Mouse (Mus musculus) erythroblast, embryonic 14.5 days (primary cell): ENCODE measurements around the gene Nek6. TPM values are rescaled to one million over a fixed set of nuclear protein-coding genes. Genes with fewer than 3 reads are reported as not detected.

ENCODE experiments used
- H3K27me3 ChIP-seq: 2 replicates; pipeline ENCODE4 v1.6.1; 2012; ENCODE audit warnings: inconsistent platforms; ENCODE audit not compliant: control insufficient read depth
- H3K36me3 ChIP-seq: 2 replicates; pipeline ENCODE4 v1.6.1; 2012; ENCODE audit warnings: mild to moderate bottlenecking, inconsistent platforms; ENCODE audit not compliant: control insufficient read depth
- H3K4me1 ChIP-seq: 2 replicates; pipeline ENCODE4 v1.6.1; 2012; ENCODE audit warnings: inconsistent platforms; ENCODE audit not compliant: control insufficient read depth
- H3K4me3 ChIP-seq: replicated peaks from 2 replicates; pipeline ENCODE3; 2012; ENCODE audit warnings: moderate library complexity, mild to moderate bottlenecking, inconsistent platforms
- H3K9me3 ChIP-seq: 2 replicates; pipeline ENCODE4 v1.6.1; 2012; ENCODE audit warnings: low read length, inconsistent platforms, mixed read lengths; ENCODE audit not compliant: control insufficient read depth
- GATA1 ChIP-seq: IDR thresholded peaks from 2 replicates; pipeline ENCODE4 v1.6.1; 2012; ENCODE audit warnings: low read length, inconsistent platforms, mixed read lengths
- TAL1 ChIP-seq: IDR thresholded peaks from 3 replicates; pipeline ENCODE4 v1.6.1; 2012; ENCODE audit warnings: low read length, inconsistent platforms, mixed read lengths
- polyA plus RNA-seq: library from polyadenylated mRNA; stranded (reverse); fragments of >175 nt; gene quantifications from 2 replicates; pipeline ENCODE4 v1.2.3, GENCODE M21; 2012

The Nek6 gene
- polyA plus RNA-seq, 1 experiment, result 0.21 TPM

DNA sequence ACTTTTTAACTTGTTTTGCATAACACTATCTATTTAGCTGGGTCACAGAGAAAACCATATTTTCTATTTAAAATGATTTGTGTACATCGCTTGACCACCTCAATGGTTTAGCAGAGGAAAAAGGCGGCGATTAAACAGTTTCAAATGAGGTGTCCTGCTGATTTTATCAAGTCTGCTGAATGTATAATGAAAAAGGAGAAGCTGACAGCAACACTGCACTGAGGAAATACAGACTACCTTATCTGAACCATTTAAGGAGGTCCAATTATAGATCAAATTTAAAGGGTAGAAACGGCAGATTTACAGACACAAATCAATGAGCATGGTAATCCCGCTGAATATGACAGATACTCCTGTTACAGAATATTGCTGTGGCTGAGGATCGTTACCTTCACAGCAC, 103.0 kb downstream of the Nek6 start:
- Histone ChIP-seq H3K4me1 (peaks cover 2% of the 10 kb centered on the region; the same call in 1 of the 2 replicates), H3K9me3 (no peaks in the 10 kb centered on the region), H3K27me3 (no peaks in the 10 kb centered on the region), H3K36me3 (peaks cover 59% of the 10 kb centered on the region), H3K4me3 (no peak overlapping the region)
- TF ChIP-seq GATA1 (no peak), TAL1 (no peak)

DNA sequence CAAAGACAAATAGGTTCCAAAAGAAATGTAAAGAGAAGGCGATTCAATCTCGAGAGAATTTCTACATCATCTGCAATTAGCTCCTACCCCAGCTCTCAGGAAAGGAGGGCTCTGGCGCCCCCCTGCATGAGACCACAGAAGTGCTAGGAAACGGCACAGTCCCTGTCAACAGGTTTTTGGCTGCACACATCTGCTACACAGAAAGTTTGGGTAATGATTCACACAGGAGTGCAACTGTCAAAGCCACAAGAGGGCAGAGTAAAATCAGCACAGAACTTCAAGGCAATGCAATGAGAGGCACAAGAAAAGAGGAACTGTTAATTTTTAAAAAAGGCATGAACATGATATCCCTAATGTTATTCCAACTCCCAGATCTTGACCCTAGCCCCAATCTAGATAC, 104.6 kb downstream of the Nek6 start:
- H3K36me3 ChIP-seq, result peaks cover 58% of the 10 kb centered on the region

DNA sequence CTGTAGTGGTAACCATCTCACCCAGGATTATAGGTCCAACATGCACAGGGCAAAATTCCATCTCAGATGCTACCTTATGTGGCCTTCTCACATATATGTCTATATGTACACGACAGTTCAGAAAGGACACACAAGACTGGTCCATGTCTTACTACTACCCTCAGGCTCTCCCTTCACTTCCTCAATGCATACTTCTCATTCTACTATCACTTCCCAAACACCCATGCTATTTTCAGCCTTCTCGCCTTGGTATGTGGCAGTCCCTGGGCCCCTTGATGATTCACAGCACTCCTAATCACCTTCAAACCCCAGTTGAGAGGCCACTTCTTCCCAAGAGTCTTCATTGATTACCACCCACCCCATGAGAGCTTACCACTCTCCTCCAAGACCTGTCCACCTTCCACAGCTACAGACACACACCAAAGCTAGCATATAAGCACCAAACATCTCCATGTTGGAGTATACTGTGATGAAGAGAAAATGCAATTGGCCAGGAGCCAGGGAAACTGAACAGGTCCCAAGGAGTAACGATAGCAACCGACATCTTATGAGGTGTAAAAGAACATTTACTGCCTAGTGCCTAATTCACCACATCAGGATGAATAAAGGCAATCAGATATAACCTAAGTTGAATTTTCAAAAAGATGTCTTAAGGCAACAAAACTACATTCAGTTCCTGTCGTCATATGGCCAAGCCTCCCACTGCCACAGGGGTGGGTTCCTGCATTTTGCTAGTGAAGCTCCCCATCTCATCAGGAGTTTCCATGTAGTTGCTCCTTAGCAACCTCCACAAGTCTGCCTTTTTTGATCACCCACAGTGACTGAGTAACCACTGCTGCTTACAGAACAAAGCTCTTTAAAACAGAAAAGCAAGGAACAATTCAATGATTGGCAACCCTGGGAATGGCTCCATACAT, 105.8 kb downstream of the Nek6 start:
- no peaks in the 10 kb centered on the region for H3K9me3 ChIP-seq
- no peak for TF ChIP-seq TAL1
- H3K36me3 ChIP-seq, result peaks cover 63% of the 10 kb centered on the region
- H3K27me3 ChIP-seq, result no peaks in the 10 kb centered on the region
- peaks cover 2% of the 10 kb centered on the region; the same call in 1 of the 2 replicates for H3K4me1 ChIP-seq
- no peak overlapping the region for H3K4me3 ChIP-seq

More for the DNA sequence above, 104.6 kb downstream of the Nek6 start:
- Histone ChIP-seq H3K9me3 (no peaks in the 10 kb centered on the region), H3K4me3 (no peak overlapping the region), H3K27me3 (no peaks in the 10 kb centered on the region), H3K4me1 (peaks cover 2% of the 10 kb centered on the region; the same call in 1 of the 2 replicates)
- TF ChIP-seq TAL1 (no peak), GATA1 (no peak)

DNA sequence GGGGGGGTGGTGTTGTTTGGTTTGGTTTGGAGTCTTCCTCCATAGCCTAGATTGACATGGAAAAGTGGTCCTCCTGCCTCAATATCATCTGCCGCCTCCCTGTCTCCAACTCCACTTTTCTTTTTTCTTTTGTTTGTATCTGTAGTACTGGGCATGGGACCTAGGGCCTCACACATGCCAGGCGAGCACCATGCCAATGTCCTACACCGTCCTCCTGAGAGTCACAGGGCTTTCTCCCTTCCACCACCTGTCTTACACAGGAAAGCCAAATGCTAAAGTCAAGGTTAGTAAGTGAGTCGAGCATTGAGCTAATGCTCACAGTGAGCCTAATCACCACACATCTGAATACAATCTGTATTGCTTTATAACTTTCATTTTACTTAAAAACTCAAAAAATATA, 108.3 kb downstream of the Nek6 start:
- Histone ChIP-seq H3K27me3 (no peaks in the 10 kb centered on the region), H3K4me1 (peaks cover 5% of the 10 kb centered on the region), H3K36me3 (peaks cover 57% of the 10 kb centered on the region), H3K9me3 (no peaks in the 10 kb centered on the region), H3K4me3 (no peak overlapping the region)
- TF ChIP-seq GATA1 (no peak), TAL1 (no peak)

DNA sequence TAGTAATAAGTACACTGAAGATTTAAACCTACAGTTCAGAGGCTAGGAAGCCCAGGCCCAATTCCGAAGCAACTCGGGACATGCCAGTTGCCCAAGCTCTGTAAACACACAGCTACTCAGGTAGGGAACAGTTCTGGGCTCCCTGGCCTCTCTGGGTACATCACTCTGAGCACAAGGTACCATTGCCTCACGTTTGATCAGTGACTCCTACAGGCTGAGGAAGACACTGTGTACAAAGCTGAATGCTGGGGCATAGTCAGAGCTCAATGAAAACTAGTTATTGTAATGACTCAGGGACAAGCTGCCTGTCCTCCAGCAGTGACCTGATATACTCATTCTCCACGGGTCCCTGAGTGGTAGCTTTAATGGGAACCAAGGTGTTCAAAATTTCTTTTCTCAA, 109.6 kb downstream of the Nek6 start:
- Histone ChIP-seq H3K9me3 (no peaks in the 10 kb centered on the region), H3K4me1 (peaks cover 5% of the 10 kb centered on the region), H3K4me3 (no peak overlapping the region), H3K27me3 (no peaks in the 10 kb centered on the region), H3K36me3 (peaks cover 70% of the 10 kb centered on the region)
- TF ChIP-seq GATA1 (no peak), TAL1 (no peak)

DNA sequence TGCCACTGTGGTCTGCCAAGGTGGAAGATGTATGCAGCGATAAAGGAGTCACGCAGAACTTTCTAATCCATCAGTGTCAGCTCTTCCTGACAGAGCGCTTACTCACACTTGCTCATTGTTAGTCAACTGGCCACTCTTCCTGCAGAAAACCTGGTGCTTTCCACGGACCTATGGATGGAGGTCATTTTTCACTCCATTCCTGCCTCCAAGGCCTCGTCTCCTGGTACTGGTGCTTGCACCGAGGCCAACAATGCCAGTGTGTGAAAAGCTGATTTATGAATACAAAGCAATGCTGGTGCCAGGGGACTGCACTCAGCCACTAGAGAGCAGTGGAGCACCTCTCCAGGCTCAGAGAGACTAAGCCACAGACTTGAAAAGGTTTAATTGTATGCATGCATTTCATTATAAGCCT, 110.2 kb downstream of the Nek6 start:
- Histone ChIP-seq H3K9me3 (no peaks in the 10 kb centered on the region), H3K36me3 (peaks cover 74% of the 10 kb centered on the region), H3K27me3 (no peaks in the 10 kb centered on the region), H3K4me1 (peaks cover 4% of the 10 kb centered on the region), H3K4me3 (no peak overlapping the region)
- TF ChIP-seq GATA1 (no peak), TAL1 (no peak)

DNA sequence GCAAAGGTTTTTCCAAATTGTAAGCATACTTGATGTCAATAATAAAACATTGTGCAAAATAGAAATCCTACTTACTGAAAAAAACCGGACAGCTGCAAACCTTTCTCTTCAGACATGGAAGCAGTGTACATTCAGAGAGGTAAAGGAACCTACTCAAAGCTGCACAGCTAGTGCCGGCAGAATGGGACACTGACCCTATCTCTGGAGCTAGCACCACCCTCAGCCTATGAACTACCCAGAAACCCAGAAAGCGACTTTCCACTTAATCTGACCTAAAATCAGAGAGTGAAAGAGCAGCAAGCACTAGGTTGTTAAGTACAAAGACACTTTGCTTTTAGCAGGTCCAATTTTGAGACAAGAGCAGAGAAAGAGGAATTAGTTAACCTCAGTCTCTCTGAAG, 112.0 kb downstream of the Nek6 start:
- peaks cover 2% of the 10 kb centered on the region; the same call in 1 of the 2 replicates for H3K4me1 ChIP-seq
- no peaks in the 10 kb centered on the region for H3K27me3 ChIP-seq
- TF ChIP-seq TAL1 (no peak), GATA1 (no peak)
- peaks cover 77% of the 10 kb centered on the region for H3K36me3 ChIP-seq
- H3K4me3 ChIP-seq, result no peak overlapping the region
- H3K9me3 ChIP-seq, result no peaks in the 10 kb centered on the region

DNA sequence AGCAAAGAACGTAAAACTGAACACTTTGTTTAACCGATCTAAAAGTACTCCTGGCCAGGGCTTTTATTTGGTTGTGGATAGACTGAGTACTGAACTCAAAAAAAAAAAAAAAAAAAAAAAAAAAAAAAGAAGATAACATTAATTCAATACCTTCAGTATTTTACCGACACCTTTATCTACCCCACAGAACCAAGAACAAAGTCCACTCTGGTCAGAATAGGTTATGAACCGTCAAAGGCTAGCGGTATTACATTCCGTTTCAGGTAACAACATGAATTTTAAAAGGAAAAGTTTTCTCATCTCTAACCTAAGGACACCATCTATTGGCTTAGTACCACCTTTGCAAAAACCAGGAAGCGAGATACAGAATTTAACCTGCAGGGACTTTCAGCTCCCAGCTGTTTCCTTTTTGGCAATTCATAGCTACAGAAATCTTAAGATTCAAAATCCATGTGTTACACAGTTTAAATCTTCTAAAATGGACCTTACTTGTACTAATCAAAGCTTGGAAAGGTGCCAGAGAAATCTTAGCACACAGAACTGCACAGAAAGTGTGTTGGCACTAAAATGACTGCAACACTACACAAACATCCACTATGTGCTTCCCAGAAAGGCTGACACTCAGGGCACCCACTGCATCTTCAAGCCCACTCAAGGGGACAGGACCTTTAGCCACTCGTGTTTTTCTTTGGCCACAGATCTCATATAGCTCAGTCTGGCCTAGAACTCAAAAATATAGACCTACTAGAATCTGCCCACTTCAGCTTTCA, 112.6 kb downstream of the Nek6 start:
- Histone ChIP-seq H3K36me3 (peaks cover 83% of the 10 kb centered on the region), H3K27me3 (no peaks in the 10 kb centered on the region), H3K4me1 (peaks cover 2% of the 10 kb centered on the region; the same call in 1 of the 2 replicates), H3K4me3 (no peak overlapping the region), H3K9me3 (no peaks in the 10 kb centered on the region)
- TF ChIP-seq TAL1, result no peak
- no peak for TF ChIP-seq GATA1

DNA sequence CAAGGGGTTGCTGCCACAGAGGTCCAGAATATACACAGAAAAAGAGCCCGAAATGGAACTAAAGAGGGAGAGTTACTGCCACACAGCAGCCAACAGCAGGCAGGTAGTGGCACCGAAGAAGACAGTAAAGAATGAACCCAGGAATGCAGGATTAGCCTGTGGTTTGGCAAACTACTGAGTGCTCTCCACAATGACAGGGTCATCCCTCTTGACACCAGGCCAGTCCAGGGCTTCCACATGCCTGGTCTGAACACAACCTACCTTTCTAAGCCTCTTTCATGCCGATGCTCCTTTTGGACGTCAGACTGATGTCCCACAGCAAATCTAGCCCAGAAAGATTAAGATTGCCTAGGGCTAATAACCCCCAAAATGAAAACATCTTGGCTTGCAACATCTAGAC, 117.4 kb downstream of the Nek6 start:
- H3K4me1 ChIP-seq, result peaks cover 2% of the 10 kb centered on the region; the same call in 1 of the 2 replicates
- H3K27me3 ChIP-seq, result no peaks in the 10 kb centered on the region
- H3K4me3 ChIP-seq, result no peak overlapping the region
- H3K36me3 ChIP-seq, result peaks cover 97% of the 10 kb centered on the region
- no peaks in the 10 kb centered on the region for H3K9me3 ChIP-seq
- TF ChIP-seq TAL1 (no peak), GATA1 (no peak)
